Mouse (Mus musculus) urinary bladder, postnatal 36 days (tissue): ENCODE data around the gene Gm6803.
"Not testable (repeated sequence)": the region's sequence is repeated elsewhere in the genome, so short reads cannot be mapped to it uniquely, and the experiment has no call there.

Experiments used
- DNase-seq, 2 experiments: peaks; one replicate each; pipeline ENCODE4 v3.0.0; 2022; ENCODE audit warnings: low spot score in 2 of 2, mixed read lengths in 1 of 2

The Gm6803 gene

GRCm38 (mm10) chr12:88018671-88019070 is at the start of gene Gm6803:
Gm6803 (minus strand) TSS chr12:88018771.
- DNase-seq: not testable (repeated sequence)

- not testable (repeated sequence) for DNase-seq
Measured at GRCm38 (mm10) chr12:88045226-88045625, 26.7 kb upstream of the Gm6803 start.

- not testable (repeated sequence) for DNase-seq
Measured at GRCm38 (mm10) chr12:88039703-88040102, 21.1 kb upstream of the Gm6803 start.

GRCm38 (mm10) chr12:88039062-88039461 is 20.5 kb upstream of the Gm6803 start:
- DNase-seq: not testable (repeated sequence)

- DNase-seq: not testable (repeated sequence)
Measured at GRCm38 (mm10) chr12:88032250-88032649, 13.7 kb upstream of the Gm6803 start.

GRCm38 (mm10) chr12:88026704-88027103 is 8.1 kb upstream of the Gm6803 start, which contains the start of gene Gm2056:
Gm2056 (plus strand) TSS chr12:88027004.
- DNase-seq: not testable (repeated sequence)

- not testable (repeated sequence) for DNase-seq
Measured at GRCm38 (mm10) chr12:88011548-88011947, 7.0 kb downstream of the Gm6803 start, which contains the start of gene Gm2075. Gm2075 (plus strand) TSS chr12:88011848.

- DNase-seq: not testable (repeated sequence)
Measured at GRCm38 (mm10) chr12:88004118-88004517, 14.5 kb downstream of the Gm6803 start.

- not testable (repeated sequence) for DNase-seq
Measured at GRCm38 (mm10) chr12:87984000-87984399, 34.6 kb downstream of the Gm6803 start.
